Mouse (Mus musculus) mouse embryonic stem cell (cell line): ENCODE measurements around the gene Ndufa6.
"Not testable (repeated sequence)": the region's sequence is repeated elsewhere in the genome, so short reads cannot be mapped to it uniquely, and the experiment has no call there.

Source experiments
- in situ Hi-C, 2 experiments: fragments of 300-500 bp; cut with MboI; formaldehyde crosslinking; loops; 1 replicate in 1 of 2; 3 replicates in 1 of 2; pipeline ENCODE4 v1.14.3; 2019 to 2020; ENCODE audit warnings: low sequenced_read_pairs in 2 of 2, low pct_unique_long_range_greater_than_20kb in 1 of 2, mixed read lengths in 1 of 2; ENCODE audit not compliant: unreplicated experiment in 1 of 2

Ndufa6 gene

GRCm38 (mm10) chr15:82372991-82373390 lies 18.9 kb upstream of the Ndufa6 start:
- in situ Hi-C loops, result no loop called here

- in situ Hi-C loops, result no loop called here
These were observed 18.3 kb upstream of the Ndufa6 start for GRCm38 (mm10) chr15:82372446-82372845.

GRCm38 (mm10) chr15:82368851-82369250 lies 14.7 kb upstream of the Ndufa6 start:
- in situ Hi-C loops, result no loop called here

- in situ Hi-C loops, result no loop called here
These were observed 14.0 kb upstream of the Ndufa6 start for GRCm38 (mm10) chr15:82368146-82368545.

GRCm38 (mm10) chr15:82364561-82364960 lies 10.4 kb upstream of the Ndufa6 start:
- in situ Hi-C loops, result not testable (repeated sequence)

- in situ Hi-C loops, result not testable (repeated sequence)
These were observed 9.7 kb upstream of the Ndufa6 start for GRCm38 (mm10) chr15:82363801-82364200.

- in situ Hi-C loops, result no loop called here
These were observed 8.1 kb upstream of the Ndufa6 start for GRCm38 (mm10) chr15:82362234-82362633.

- in situ Hi-C loops, result no loop called here
These were observed 7.4 kb upstream of the Ndufa6 start for GRCm38 (mm10) chr15:82361459-82362018.

- in situ Hi-C loops, result no loop called here
These were observed 4.5 kb upstream of the Ndufa6 start for GRCm38 (mm10) chr15:82358431-82359260.

GRCm38 (mm10) chr15:82353745-82354113 lies 393 bp downstream of the Ndufa6 start:
- in situ Hi-C loops, result no loop called here

GRCm38 (mm10) chr15:82353078-82353744 lies 911 bp downstream of the Ndufa6 start:
- in situ Hi-C loops, result no loop called here

GRCm38 (mm10) chr15:82351480-82351879 lies 2.6 kb downstream of the Ndufa6 start:
- in situ Hi-C loops, result no loop called here

- in situ Hi-C loops, result no loop called here
These were observed 3.8 kb downstream of the Ndufa6 start for GRCm38 (mm10) chr15:82350349-82350748.

GRCm38 (mm10) chr15:82348999-82349341 lies 5.2 kb downstream of the Ndufa6 start:
- in situ Hi-C loops, result no loop called here

GRCm38 (mm10) chr15:82348258-82348998 lies 5.7 kb downstream of the Ndufa6 start:
- in situ Hi-C loops, result no loop called here

GRCm38 (mm10) chr15:82347852-82348251 lies 6.3 kb downstream of the Ndufa6 start:
- in situ Hi-C loops, result no loop called here

- in situ Hi-C loops, result no loop called here
These were observed 6.8 kb downstream of the Ndufa6 start for GRCm38 (mm10) chr15:82347303-82347676.

GRCm38 (mm10) chr15:82346580-82347302 lies 7.4 kb downstream of the Ndufa6 start:
- in situ Hi-C loops, result no loop called here
